Mouse (Mus musculus) right cerebral cortex, postnatal 10 days (tissue): ENCODE measurements at regions not wholly inside any gene's neighbourhood (a gene's known extent, or its start where the extent isn't known, plus 50 kb on each side); places are given as distances from the start of the nearest gene placed in this dataset.

Experiments used
- DNase-seq, 2 experiments: peaks; one replicate each; pipeline ENCODE4 v3.0.0; 2021; ENCODE audit warnings: low spot score in 2 of 2

GRCm38 (mm10) chr1:17838408-17839022 is 307.2 kb downstream of the Crisp4 start:
- peak; percentile 27 to 54 for DNase-seq

DNA sequence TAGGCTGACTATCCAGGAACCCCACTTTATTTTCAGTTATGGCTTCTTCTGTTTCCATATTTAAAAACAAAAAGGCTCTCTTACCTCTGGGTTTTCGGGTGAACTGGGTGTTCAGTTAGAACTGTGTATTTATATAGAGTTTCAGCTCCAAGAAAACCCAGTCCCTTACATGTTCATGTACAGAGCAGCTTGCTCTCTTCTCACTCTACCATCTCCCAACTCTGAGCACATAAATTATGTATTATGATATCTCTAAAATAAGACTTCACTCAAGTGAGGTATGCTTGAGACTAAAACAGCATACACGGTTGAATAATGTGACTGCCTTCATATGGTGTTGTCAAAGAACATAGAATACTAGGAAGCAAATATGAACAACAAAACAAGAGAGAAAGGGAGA is 319.8 kb downstream of the Crisp4 start:
- DNase-seq, result no peak
